Mouse (Mus musculus): Measurements from ENCODE around the gene Scfd2.

GRCm38 (mm10) chr5:74190911-74191310 is 340.6 kb downstream of the Scfd2 start:
- no peak for TF ChIP-seq POLR2A (IDR thresholded peaks at IDR 0.05; ENCODE audit: borderline replicate concordance, low read depth, low read length)
- TF ChIP-seq CTCF (IDR thresholded peaks at IDR 0.05; ENCODE audit: low read depth, low read length) = no peak
